Mouse (Mus musculus): ENCODE results near the gene Zfp207.

Gene Zfp207

GRCm38 (mm10) chr11:80446916-80447315 lies 63.8 kb downstream of the Zfp207 start:
- H3K9me3 ChIP-seq (ENCODE audit: low read length): no peaks in the 10 kb centered on the region
- no peaks in the 10 kb centered on the region for H3K27me3 ChIP-seq (ENCODE audit: insufficient read depth, low read length)
- no peak for TF ChIP-seq NANOG (IDR thresholded peaks at IDR 0.05; ENCODE audit: borderline replicate concordance, low read length)
- no peak for TF ChIP-seq POU5F1 (IDR thresholded peaks at IDR 0.05; ENCODE audit: borderline replicate concordance, low read length)
- no peak for TF ChIP-seq CTCF (conservative IDR thresholded peaks at IDR 0.05; ENCODE audit: low read length)
- H3K4me3 ChIP-seq (replicated peaks; ENCODE audit: low read length): no peak overlapping the region
- H3K36me3 ChIP-seq (ENCODE audit: insufficient read depth, low read length): peaks cover 96% of the 10 kb centered on the region
- H3K4me1 ChIP-seq (replicated peaks; ENCODE audit: low read depth, low read length): peaks cover 7% of the 10 kb centered on the region; the same call in 1 of the 2 replicates

DNA sequence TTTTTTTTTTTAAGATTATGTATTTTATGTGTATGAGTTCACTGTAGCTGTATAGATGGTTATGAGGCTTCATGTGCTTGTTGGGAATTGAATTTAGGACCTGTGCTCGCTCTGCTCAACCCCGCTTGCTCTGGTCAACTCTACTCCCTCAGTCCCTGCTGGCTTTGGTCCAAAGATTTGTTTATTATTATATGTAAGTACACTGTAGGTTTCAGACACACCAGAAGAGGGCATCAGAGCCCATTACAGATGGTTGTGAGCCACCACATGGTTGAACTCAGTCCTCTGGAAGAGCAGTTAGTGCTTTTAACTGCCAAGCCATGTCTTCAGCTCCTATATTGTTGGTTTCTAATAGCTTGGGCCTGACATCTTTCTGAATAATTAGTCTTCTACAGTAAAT lies 66.8 kb downstream of the Zfp207 start:
- TF ChIP-seq CTCF (conservative IDR thresholded peaks at IDR 0.05; ENCODE audit: low read length): no peak
- TF ChIP-seq POU5F1 (IDR thresholded peaks at IDR 0.05; ENCODE audit: borderline replicate concordance, low read length): no peak
- TF ChIP-seq NANOG (IDR thresholded peaks at IDR 0.05; ENCODE audit: borderline replicate concordance, low read length): no peak

DNA sequence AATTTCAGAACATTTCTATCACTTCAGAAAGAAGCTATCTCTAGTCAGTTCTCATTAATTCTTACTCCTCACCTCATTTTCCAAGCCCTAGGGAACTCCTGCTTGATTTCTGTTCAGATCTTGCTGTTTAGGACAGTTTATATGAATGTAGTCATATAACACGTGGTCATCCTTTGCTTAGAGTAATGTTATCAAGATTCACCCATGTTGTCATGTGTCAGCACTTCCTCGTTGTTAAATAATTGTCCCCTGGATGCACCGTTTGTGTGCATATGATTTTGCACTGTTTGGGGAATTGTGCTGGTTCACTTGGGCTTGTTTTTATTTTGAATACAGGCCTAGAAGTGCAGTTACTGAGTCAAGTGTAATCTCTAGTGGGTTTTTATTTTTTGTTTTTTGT lies 69.2 kb downstream of the Zfp207 start:
- TF ChIP-seq CTCF (conservative IDR thresholded peaks at IDR 0.05; ENCODE audit: low read length): no peak
- no peak for TF ChIP-seq NANOG (IDR thresholded peaks at IDR 0.05; ENCODE audit: borderline replicate concordance, low read length)
- no peak for TF ChIP-seq POU5F1 (IDR thresholded peaks at IDR 0.05; ENCODE audit: borderline replicate concordance, low read length)
- H3K9me3 ChIP-seq (ENCODE audit: low read length): no peaks in the 10 kb centered on the region
- H3K4me1 ChIP-seq (replicated peaks; ENCODE audit: low read depth, low read length): peaks cover 7% of the 10 kb centered on the region; the same call in 1 of the 2 replicates

More for the DNA sequence above, 66.8 kb downstream of the Zfp207 start:
- no peaks in the 10 kb centered on the region for H3K27me3 ChIP-seq (ENCODE audit: insufficient read depth, low read length)
- peaks cover 7% of the 10 kb centered on the region; the same call in 1 of the 2 replicates for H3K4me1 ChIP-seq (replicated peaks; ENCODE audit: low read depth, low read length)
- peaks cover 96% of the 10 kb centered on the region for H3K36me3 ChIP-seq (ENCODE audit: insufficient read depth, low read length)
- no peak overlapping the region for H3K4me3 ChIP-seq (replicated peaks; ENCODE audit: low read length)
- H3K9me3 ChIP-seq (ENCODE audit: low read length): no peaks in the 10 kb centered on the region

DNA sequence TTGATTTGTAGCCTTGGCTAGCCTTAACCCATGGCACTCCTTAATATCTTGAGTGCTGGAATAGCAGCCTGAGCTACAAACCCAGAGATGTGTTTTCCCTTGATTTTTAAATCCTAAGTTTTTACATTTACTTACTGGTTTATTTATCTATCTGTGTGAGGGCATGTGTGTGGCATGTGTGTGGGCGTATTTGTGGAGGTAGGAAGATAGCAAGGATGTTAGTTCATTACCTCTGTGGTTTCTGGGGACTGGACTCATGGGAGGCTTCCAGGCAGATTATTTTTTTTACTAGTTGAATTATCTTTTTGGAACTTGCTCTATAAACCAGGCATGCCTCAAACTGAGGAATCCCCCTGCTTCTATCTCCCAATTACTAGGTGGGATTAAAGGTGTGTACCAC lies 70.1 kb downstream of the Zfp207 start:
- H3K36me3 ChIP-seq (ENCODE audit: insufficient read depth, low read length): peaks cover 97% of the 10 kb centered on the region
- no peak overlapping the region for H3K4me3 ChIP-seq (replicated peaks; ENCODE audit: low read length)
- no peaks in the 10 kb centered on the region for H3K27me3 ChIP-seq (ENCODE audit: insufficient read depth, low read length)
- no peaks in the 10 kb centered on the region for H3K9me3 ChIP-seq (ENCODE audit: low read length)
- TF ChIP-seq POU5F1 (IDR thresholded peaks at IDR 0.05; ENCODE audit: borderline replicate concordance, low read length) (no peak), CTCF (conservative IDR thresholded peaks at IDR 0.05; ENCODE audit: low read length) (no peak)
- H3K4me1 ChIP-seq (replicated peaks; ENCODE audit: low read depth, low read length): peaks cover 7% of the 10 kb centered on the region; the same call in 1 of the 2 replicates

More for the DNA sequence above, 69.2 kb downstream of the Zfp207 start:
- H3K4me3 ChIP-seq (replicated peaks; ENCODE audit: low read length): no peak overlapping the region
- no peaks in the 10 kb centered on the region for H3K27me3 ChIP-seq (ENCODE audit: insufficient read depth, low read length)
- peaks cover 96% of the 10 kb centered on the region for H3K36me3 ChIP-seq (ENCODE audit: insufficient read depth, low read length)
